ENCODE assay signal across 7 mouse cellular contexts in genomic region chr9:57421121-57421571, GRCm38 (mm10). TPM values are rescaled to one million over a fixed set of nuclear protein-coding genes. Genes with fewer than 3 reads are reported as not detected.
DNase-seq lines count a peak whose midpoint lies in the region; ATAC-seq and TF ChIP-seq lines count a peak whose summit lies in the region.

No protein-coding gene starts in this region.

- 84% methylated on average over 9 of the region's 9 CpGs for WGBS in forebrain, embryonic 15.5 days
- WGBS in hindbrain, embryonic 13.5 days = 74% methylated on average over 9 of the region's 9 CpGs
- WGBS in limb, embryonic 13.5 days = 68% methylated on average over 9 of the region's 9 CpGs

- H3K27ac ChIP-seq in MEL (ENCODE audit: control insufficient read depth, low read depth, low read length) = peak overlapping the region; percentile 93
- peak overlapping the region; percentile 31; the same call in 1 of the 2 replicates for H3K27ac ChIP-seq in forebrain, embryonic 15.5 days (replicated peaks)
- H3K27ac ChIP-seq in hindbrain, embryonic 13.5 days = peak overlapping the region; percentile 65
- peak overlapping the region; percentile 93 for H3K27ac ChIP-seq in limb, embryonic 13.5 days

- H3K79me2 ChIP-seq in MEL (ENCODE audit: control insufficient read depth, insufficient read depth, low read length, poor library complexity) = no peaks in the 10 kb centered on the region

- peaks cover 0 to 18% of the 10 kb centered on the region in 2 experiments; a peak in 3 of 4 replicates for H3K36me3 ChIP-seq in MEL (ENCODE audit: control insufficient read depth in 1 of 2, insufficient read depth in 2 of 2, low read length in 2 of 2)
- H3K36me3 ChIP-seq in forebrain, embryonic 15.5 days = no peaks in the 10 kb centered on the region
- peaks cover 9% of the 10 kb centered on the region; the same call in 1 of the 2 replicates for H3K36me3 ChIP-seq in hindbrain, embryonic 13.5 days
- H3K36me3 ChIP-seq in limb, embryonic 13.5 days = peaks cover 7% of the 10 kb centered on the region; the same call in 1 of the 2 replicates

- peak; percentile 92 to 95 for TF ChIP-seq EP300 in MEL (IDR thresholded peaks at IDR 0.05; ENCODE audit: low read depth in 1 of 2, low read length in 2 of 2)

- peak overlapping the region; percentile 2 to 28; a peak in 3 of 4 replicates for H3K4me3 ChIP-seq in MEL (ENCODE audit: control insufficient read depth in 1 of 2, insufficient read depth in 1 of 2, low read depth in 2 of 2, low read length in 2 of 2)
- no peak overlapping the region for H3K4me3 ChIP-seq in forebrain, embryonic 15.5 days
- H3K4me3 ChIP-seq in hindbrain, embryonic 13.5 days = no peak overlapping the region
- H3K4me3 ChIP-seq in limb, embryonic 13.5 days = no peak overlapping the region

- H3K9ac ChIP-seq in MEL (ENCODE audit: control insufficient read depth, low read depth, low read length, poor library complexity, severe bottlenecking) = peak overlapping the region; percentile 64
- no peak overlapping the region for H3K9ac ChIP-seq in forebrain, embryonic 15.5 days (replicated peaks)
- 0 out of 2 replicates have a peak overlapping the region, but pooled peaks have one; percentile 3 for H3K9ac ChIP-seq in hindbrain, embryonic 13.5 days
- H3K9ac ChIP-seq in limb, embryonic 13.5 days = no peak overlapping the region

- TF ChIP-seq POLR2A in MEL (IDR thresholded peaks at IDR 0.05; ENCODE audit: control insufficient read depth in 1 of 2, insufficient read depth in 1 of 2, low read depth in 1 of 2, low read length in 2 of 2, poor library complexity in 1 of 2) = peak in 1 of 2 experiments; percentile 42; a peak in 2 of 4 replicates

- no peak for TF ChIP-seq CTCF in MEL (IDR thresholded peaks at IDR 0.05 in 2 of 3, conservative IDR thresholded peaks at IDR 0.05 in 1 of 3; ENCODE audit: control insufficient read depth in 1 of 3, insufficient read depth in 1 of 3, low read depth in 2 of 3, low read length in 3 of 3, poor library complexity in 1 of 3, severe bottlenecking in 1 of 3)

- no peaks in the 10 kb centered on the region for H3K27me3 ChIP-seq in MEL (ENCODE audit: control insufficient read depth in 1 of 2, insufficient read depth in 2 of 2, low read length in 2 of 2)
- no peaks in the 10 kb centered on the region for H3K27me3 ChIP-seq in forebrain, embryonic 15.5 days
- no peaks in the 10 kb centered on the region for H3K27me3 ChIP-seq in hindbrain, embryonic 13.5 days
- H3K27me3 ChIP-seq in limb, embryonic 13.5 days = no peaks in the 10 kb centered on the region

- TF ChIP-seq RAD21 in MEL (IDR thresholded peaks at IDR 0.05; ENCODE audit: low read depth, low read length) = no peak

- peak; percentile 81 for DNase-seq in CD4-positive helper T cell, adult 2 months (ENCODE audit: low read depth, low spot score)
- peak; percentile 96 for DNase-seq in MEL (ENCODE audit: low read depth, low spot score)
- DNase-seq in thymus, postnatal 14 days = peak; percentile 86

- H3K4me1 ChIP-seq in MEL (ENCODE audit: control insufficient read depth in 1 of 2, insufficient read depth in 2 of 2, low read length in 2 of 2) = peaks cover 6 to 18% of the 10 kb centered on the region in 2 experiments
- H3K4me1 ChIP-seq in forebrain, embryonic 15.5 days = peaks cover 11% of the 10 kb centered on the region; the same call in 1 of the 2 replicates
- H3K4me1 ChIP-seq in hindbrain, embryonic 13.5 days (replicated peaks) = peaks cover 19% of the 10 kb centered on the region
- peaks cover 27% of the 10 kb centered on the region for H3K4me1 ChIP-seq in limb, embryonic 13.5 days

- no peak for ATAC-seq in forebrain, embryonic 15.5 days (replicated peaks)
- ATAC-seq in hindbrain, embryonic 13.5 days (ENCODE audit: low FRiP score) = 0 out of 2 replicates have a peak, but pooled peaks have one; percentile 13
- ATAC-seq in limb, embryonic 13.5 days (ENCODE audit: low FRiP score, low read depth) = peak; percentile 7; the same call in 1 of the 2 replicates
- peak; percentile 94 for ATAC-seq in monocyte, adult 5-6 weeks (replicated peaks; ENCODE audit: insufficient number of reproducible peaks, low FRiP score, low TSS enrichment, poor library complexity, severe bottlenecking)

- no peaks in the 10 kb centered on the region for H3K9me3 ChIP-seq in MEL (replicated peaks; ENCODE audit: insufficient read depth, low read length)
- H3K9me3 ChIP-seq in forebrain, embryonic 15.5 days = no peaks in the 10 kb centered on the region
- no peaks in the 10 kb centered on the region for H3K9me3 ChIP-seq in hindbrain, embryonic 13.5 days
- H3K9me3 ChIP-seq in limb, embryonic 13.5 days = no peaks in the 10 kb centered on the region

- no peak overlapping the region for H3K4me2 ChIP-seq in forebrain, embryonic 15.5 days (replicated peaks)
- H3K4me2 ChIP-seq in hindbrain, embryonic 13.5 days = no peak overlapping the region
- H3K4me2 ChIP-seq in limb, embryonic 13.5 days (replicated peaks) = peak overlapping the region; percentile 47; the same call in 1 of the 2 replicates

TF ChIP-seq in MEL, 35 proteins besides CTCF, POLR2A, EP300 and RAD21:
- TF ChIP-seq TBP (IDR thresholded peaks at IDR 0.05; ENCODE audit: low read depth, low read length) (peak; percentile 80), MAZ (IDR thresholded peaks at IDR 0.05; ENCODE audit: low read depth, low read length) (peak; percentile 63; the same call in 1 of the 2 replicates), TCF12 (IDR thresholded peaks at IDR 0.05; ENCODE audit: low read depth, low read length) (peak; percentile 97), E2F4 (IDR thresholded peaks at IDR 0.05; ENCODE audit: borderline replicate concordance, low read depth, low read length) (no peak), ETS1 (IDR thresholded peaks at IDR 0.05; ENCODE audit: low read depth, low read length) (peak; percentile 96), GATA1 (IDR thresholded peaks at IDR 0.05; ENCODE audit: low read depth, low read length) (peak; percentile 29; the same call in 1 of the 2 replicates), RCOR1 (IDR thresholded peaks at IDR 0.05; ENCODE audit: low read depth, low read length) (peak; percentile 62; the same call in 1 of the 2 replicates), ELF1 (IDR thresholded peaks at IDR 0.05; ENCODE audit: low read depth, low read length) (peak; percentile 79), KAT2A (conservative IDR thresholded peaks at IDR 0.05; ENCODE audit: low read depth, low read length) (no peak), MYC (IDR thresholded peaks at IDR 0.05; ENCODE audit: low read depth, low read length) (peak; percentile 77; the same call in 1 of the 2 replicates), HCFC1 (IDR thresholded peaks at IDR 0.05; ENCODE audit: low read depth, low read length) (0 out of 2 replicates have a peak, but pooled peaks have one; percentile 49), SIN3A (IDR thresholded peaks at IDR 0.05; ENCODE audit: low read length) (peak; percentile 71), MAFK (IDR thresholded peaks at IDR 0.05; ENCODE audit: borderline replicate concordance, low read depth, low read length) (no peak), POLR2AphosphoS5 (IDR thresholded peaks at IDR 0.05; ENCODE audit: borderline replicate concordance, low read depth, low read length) (0 out of 2 replicates have a peak, but pooled peaks have one; percentile 27), JUND (IDR thresholded peaks at IDR 0.05; ENCODE audit: low read depth, low read length) (peak; percentile 87), TAL1 (IDR thresholded peaks at IDR 0.05; ENCODE audit: low read length) (peak; percentile 95), POLR2AphosphoS2 (IDR thresholded peaks at IDR 0.05; ENCODE audit: low read length) (no peak)

RNA-seq across cellular contexts. Expression of gene Ppcdc, which starts 18.8 kb away (rescaled TPM):
- 22.4 and 23.3 TPM in 2 replicates for total RNA-seq in MEL (2012; rRNA removed)
- 10 to 100 TPM in 1 of 2 experiments, not detected in 1; 20.2 TPM for polyA plus RNA-seq in MEL (2012; ENCODE audit: insufficient read depth in 1 of 2, insufficient read length in 2 of 2, low read depth in 1 of 2, low replicate concordance in 2 of 2, missing spikeins in 1 of 2)
- 21.3 and 29.5 TPM in 2 replicates for polyA plus RNA-seq in forebrain, embryonic 15.5 days (2015; fragmentation: Nextera tagmentation; extraction: Ambion mirVana)
- polyA plus RNA-seq in hindbrain, embryonic 13.5 days (2015; fragmentation: Nextera tagmentation; extraction: Ambion mirVana) = 25.6 and 26.0 TPM in 2 replicates
- 26.8 and 30.0 TPM in 2 replicates for polyA plus RNA-seq in limb, embryonic 13.5 days (2015; fragmentation: Nextera tagmentation; extraction: Ambion mirVana)
- total RNA-seq in monocyte, adult 5-6 weeks (2017) = 19.8 to 46.2 TPM (median 27.2 TPM) in 3 replicates

RNA-seq across cellular contexts. Expression of gene Scamp5, which starts 46.7 kb away (rescaled TPM):
- total RNA-seq in MEL (2012; rRNA removed) = 1.9 and 2.3 TPM in 2 replicates
- polyA plus RNA-seq in MEL (2012; ENCODE audit: insufficient read depth in 1 of 2, insufficient read length in 2 of 2, low read depth in 1 of 2, low replicate concordance in 2 of 2, missing spikeins in 1 of 2) = 1 to 10 TPM in 1 of 2 experiments, not detected in 1; 4.3 TPM
- polyA plus RNA-seq in forebrain, embryonic 15.5 days (2015; fragmentation: Nextera tagmentation; extraction: Ambion mirVana) = 102 and 106 TPM in 2 replicates
- polyA plus RNA-seq in hindbrain, embryonic 13.5 days (2015; fragmentation: Nextera tagmentation; extraction: Ambion mirVana) = 86.3 and 94.6 TPM in 2 replicates
- polyA plus RNA-seq in limb, embryonic 13.5 days (2015; fragmentation: Nextera tagmentation; extraction: Ambion mirVana) = 12.2 and 12.9 TPM in 2 replicates
- total RNA-seq in monocyte, adult 5-6 weeks (2017) = not detected in 3 replicates

Comparison
In these comparisons a context has a peak if more than half of its experiments do, and no peak if none do; other contexts are left out.
1. H3K27ac ChIP-seq: peak in every context shown above with its lines; median percentile 93 in MEL; 93 in limb, embryonic 13.5 days; 65 in hindbrain, embryonic 13.5 days; 31 in forebrain, embryonic 15.5 days.
2. H3K4me3 ChIP-seq: peak in MEL (2 of 2); none in forebrain, embryonic 15.5 days (single experiment), hindbrain, embryonic 13.5 days (single experiment) and limb, embryonic 13.5 days (single experiment).
3. H3K9ac ChIP-seq: peak in MEL (single experiment) and hindbrain, embryonic 13.5 days (single experiment); none in forebrain, embryonic 15.5 days (single experiment) and limb, embryonic 13.5 days (single experiment).
4. Peak in every context shown above with its lines, with median percentiles within 50 percentile points of each other: DNase-seq.